Mouse (Mus musculus) ES-Bruce4 (cell line): Measurements from ENCODE around the gene Med31. TPM values are rescaled to one million over a fixed set of nuclear protein-coding genes. Genes with fewer than 3 reads are reported as not detected.

Source experiments
- H3K27ac ChIP-seq: 2 replicates; pipeline ENCODE4 v1.5.1; 2012; ENCODE audit warnings: low read length, inconsistent platforms; ENCODE audit not compliant: insufficient read depth
- H3K27me3 ChIP-seq: 2 replicates; pipeline ENCODE4 v1.6.1; 2012; ENCODE audit warnings: mild to moderate bottlenecking, low read length, inconsistent platforms; ENCODE audit not compliant: control insufficient read depth, poor library complexity, insufficient read depth, severe bottlenecking
- H3K36me3 ChIP-seq: 2 replicates; pipeline ENCODE4 v1.6.1; 2012; ENCODE audit warnings: inconsistent platforms, mild to moderate bottlenecking, low read length, moderate library complexity; ENCODE audit not compliant: control insufficient read depth, poor library complexity, insufficient read depth, severe bottlenecking
- H3K4me1 ChIP-seq: one replicate; pipeline ENCODE4 v1.8.1; 2011; ENCODE audit warnings: low read length; ENCODE audit not compliant: control insufficient read depth, insufficient read depth
- H3K4me3 ChIP-seq: 2 replicates; pipeline ENCODE4 v1.5.1; 2011; ENCODE audit warnings: low read depth, mild to moderate bottlenecking, low read length
- H3K9ac ChIP-seq: 2 replicates; pipeline ENCODE4 v1.6.1; 2012; ENCODE audit warnings: low read depth, mild to moderate bottlenecking, inconsistent platforms; ENCODE audit not compliant: poor library complexity, severe bottlenecking
- H3K9me3 ChIP-seq: replicated peaks from 2 replicates; pipeline ENCODE4 v1.6.1; 2012; ENCODE audit warnings: mild to moderate bottlenecking, low read length, inconsistent platforms; ENCODE audit not compliant: control insufficient read depth, poor library complexity, insufficient read depth, severe bottlenecking
- CTCF ChIP-seq: IDR thresholded peaks from one replicate; pipeline ENCODE4 v1.8.1; 2011; ENCODE audit warnings: low read depth, low read length
- EP300 ChIP-seq: IDR thresholded peaks from 2 replicates; pipeline ENCODE4 v1.6.1; 2011; ENCODE audit warnings: low read depth, low read length; ENCODE audit not compliant: insufficient read depth
- POLR2A ChIP-seq: IDR thresholded peaks from one replicate; pipeline ENCODE4 v1.8.1; 2011; ENCODE audit warnings: low read length; ENCODE audit not compliant: insufficient read depth
- polyA plus RNA-seq: library from polyadenylated mRNA; stranded (reverse); fragments of >200 nt; gene quantifications from 2 replicates; pipeline ENCODE4 v1.2.4, GENCODE M21; 2011; ENCODE audit warnings: low read depth; ENCODE audit not compliant: missing spikeins, insufficient read depth, insufficient read length

Med31 gene
- polyA plus RNA-seq, 1 experiment, result 25.7 TPM

DNA sequence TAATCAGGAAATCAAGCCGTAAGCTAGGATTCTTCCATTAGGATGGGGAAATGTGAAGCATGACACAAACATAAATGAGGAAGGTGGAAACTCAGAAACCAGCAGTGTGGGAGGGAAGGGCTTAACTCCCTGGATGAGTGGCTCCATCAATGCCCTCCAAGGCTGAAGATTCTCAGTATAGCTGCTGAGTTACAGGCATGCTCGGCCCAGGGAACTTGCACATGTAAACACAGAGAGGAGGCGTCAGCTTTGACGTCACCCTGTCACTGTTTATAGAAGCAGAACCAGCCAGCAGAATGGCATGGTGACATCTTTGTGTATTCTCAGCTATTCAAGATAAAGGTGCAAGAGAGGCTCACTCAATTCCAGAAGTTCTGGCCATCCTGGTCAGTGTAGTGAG lies 31.1 kb downstream of the Med31 start:
- Histone ChIP-seq H3K9me3 (no peaks in the 10 kb centered on the region), H3K4me1 (no peaks in the 10 kb centered on the region), H3K27me3 (no peaks in the 10 kb centered on the region), H3K27ac (no peak overlapping the region), H3K4me3 (no peak overlapping the region), H3K36me3 (no peaks in the 10 kb centered on the region), H3K9ac (no peak overlapping the region)
- TF ChIP-seq CTCF (no peak), POLR2A (no peak), EP300 (no peak)

DNA sequence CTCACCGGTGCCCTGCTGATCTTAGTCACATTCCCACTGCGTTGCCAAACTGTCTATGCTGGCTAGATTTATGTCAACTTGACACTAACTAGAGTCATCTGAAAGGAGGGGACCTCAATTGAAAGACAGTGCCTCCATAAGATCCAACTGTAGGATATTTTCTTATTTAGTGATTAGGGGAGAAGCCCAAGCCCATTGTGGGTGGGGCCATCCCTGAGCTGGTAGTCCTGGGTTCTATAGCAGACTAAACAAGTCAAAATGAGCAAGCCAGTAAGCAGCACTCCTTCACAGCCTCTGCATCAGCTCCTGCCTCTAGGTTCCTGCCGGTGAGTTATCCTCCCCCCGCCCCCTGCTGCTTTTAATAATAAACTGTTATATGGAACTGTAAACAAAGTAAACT lies 34.3 kb downstream of the Med31 start:
- Histone ChIP-seq H3K36me3 (no peaks in the 10 kb centered on the region), H3K27ac (no peak overlapping the region), H3K9ac (no peak overlapping the region), H3K27me3 (no peaks in the 10 kb centered on the region), H3K4me3 (no peak overlapping the region), H3K9me3 (no peaks in the 10 kb centered on the region), H3K4me1 (no peaks in the 10 kb centered on the region)
- TF ChIP-seq POLR2A, result no peak
- TF ChIP-seq CTCF, result no peak
- TF ChIP-seq EP300, result no peak

DNA sequence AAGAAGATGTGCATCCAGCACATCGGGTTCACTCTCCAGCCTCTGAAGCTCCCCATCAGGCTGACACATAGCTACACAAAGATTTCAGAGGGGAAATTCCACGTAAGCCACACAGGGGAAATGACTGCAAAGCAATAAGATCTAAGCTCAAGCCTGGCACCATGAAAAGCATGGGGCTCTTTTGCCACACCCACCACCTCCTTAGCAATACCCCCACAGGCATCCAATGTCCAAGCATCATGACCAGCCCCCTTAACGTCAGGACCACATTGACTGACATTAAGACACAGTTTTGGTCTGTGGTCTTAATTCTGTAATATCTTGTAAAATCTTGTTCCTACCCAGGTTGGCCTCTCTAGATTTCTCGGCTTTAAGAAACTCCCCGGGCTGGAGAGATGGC lies 34.8 kb downstream of the Med31 start:
- no peaks in the 10 kb centered on the region for H3K4me1 ChIP-seq
- H3K27me3 ChIP-seq, result no peaks in the 10 kb centered on the region
- H3K9me3 ChIP-seq, result no peaks in the 10 kb centered on the region
- no peak overlapping the region for H3K27ac ChIP-seq
- no peak overlapping the region for H3K4me3 ChIP-seq
- no peak overlapping the region for H3K9ac ChIP-seq
- 0 out of 2 replicates have a peak, but pooled peaks cover 2% of the 10 kb centered on the region for H3K36me3 ChIP-seq
- TF ChIP-seq POLR2A, result no peak
- TF ChIP-seq EP300, result no peak
- no peak for TF ChIP-seq CTCF

DNA sequence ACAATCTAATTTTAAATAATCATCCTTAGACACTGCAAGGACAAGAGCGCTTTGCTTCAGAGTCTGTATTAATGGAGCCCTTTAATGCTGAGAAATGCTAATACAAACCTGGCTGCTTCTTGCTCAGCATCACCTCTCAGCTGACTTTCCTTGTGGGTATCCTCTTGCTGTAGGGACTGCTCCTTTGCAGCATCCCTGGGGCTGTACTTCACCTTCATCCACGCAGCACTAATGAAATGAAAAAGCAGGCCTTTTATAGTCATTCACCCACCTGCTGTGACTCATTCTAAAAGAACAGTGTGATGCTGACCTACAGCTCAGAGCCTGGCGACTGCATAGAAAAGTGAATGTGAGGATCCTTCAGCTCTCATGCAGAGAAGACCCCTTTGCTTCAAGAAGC lies 38.8 kb downstream of the Med31 start:
- Histone ChIP-seq H3K9ac (no peak overlapping the region), H3K4me1 (no peaks in the 10 kb centered on the region), H3K36me3 (peaks cover 11% of the 10 kb centered on the region), H3K4me3 (no peak overlapping the region), H3K27ac (no peak overlapping the region), H3K27me3 (no peaks in the 10 kb centered on the region), H3K9me3 (no peaks in the 10 kb centered on the region)
- TF ChIP-seq POLR2A, result no peak
- no peak for TF ChIP-seq EP300
- TF ChIP-seq CTCF, result no peak

DNA sequence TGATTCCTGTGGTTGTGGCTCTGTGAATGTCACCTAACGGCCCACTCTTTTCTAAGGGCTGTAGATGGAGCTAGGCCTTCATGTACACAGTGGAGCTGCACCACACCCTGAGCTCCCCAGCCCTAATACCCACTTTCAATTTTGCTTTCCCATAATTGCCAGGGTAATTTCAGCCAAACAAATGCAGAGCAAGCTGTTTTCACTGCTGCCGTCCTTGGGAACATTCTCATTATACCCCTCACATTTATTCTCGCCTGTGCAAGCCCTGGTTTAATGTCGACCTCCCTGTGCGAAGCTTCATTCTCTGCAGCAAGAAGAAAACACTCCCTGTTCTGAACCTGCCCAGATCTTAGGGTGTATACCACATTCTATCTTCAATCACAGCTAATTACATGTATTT lies 39.4 kb downstream of the Med31 start:
- no peak overlapping the region for H3K27ac ChIP-seq
- H3K9me3 ChIP-seq, result no peaks in the 10 kb centered on the region
- H3K4me3 ChIP-seq, result no peak overlapping the region
- peaks cover 11% of the 10 kb centered on the region for H3K36me3 ChIP-seq
- no peak overlapping the region for H3K9ac ChIP-seq
- H3K27me3 ChIP-seq, result no peaks in the 10 kb centered on the region
- no peaks in the 10 kb centered on the region for H3K4me1 ChIP-seq
- TF ChIP-seq POLR2A, result no peak
- no peak for TF ChIP-seq CTCF
- no peak for TF ChIP-seq EP300

DNA sequence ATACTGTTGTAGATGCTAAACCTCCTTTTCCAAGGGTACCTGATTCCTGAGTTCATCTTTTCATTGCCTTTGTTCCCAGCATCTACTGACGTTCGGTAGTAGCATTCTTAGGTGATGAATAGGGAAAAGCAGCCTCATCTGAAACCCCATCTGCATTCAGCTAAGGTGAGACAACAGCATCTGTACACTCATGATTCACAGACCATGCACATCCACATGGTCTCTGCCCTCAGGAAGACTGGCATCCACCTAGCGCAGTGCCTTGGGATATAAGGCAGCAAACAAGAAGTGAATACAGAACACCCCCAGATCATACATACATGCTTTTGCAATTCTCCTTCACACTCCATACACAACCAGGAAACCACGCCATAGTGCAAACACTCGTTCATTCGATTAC lies 40.7 kb downstream of the Med31 start:
- Histone ChIP-seq H3K4me3 (no peak overlapping the region), H3K4me1 (no peaks in the 10 kb centered on the region), H3K9ac (no peak overlapping the region), H3K27me3 (no peaks in the 10 kb centered on the region), H3K36me3 (peaks cover 11% of the 10 kb centered on the region), H3K9me3 (no peaks in the 10 kb centered on the region), H3K27ac (no peak overlapping the region)
- no peak for TF ChIP-seq CTCF
- no peak for TF ChIP-seq EP300
- TF ChIP-seq POLR2A, result no peak
